Mouse (Mus musculus) lung, postnatal 4 days (tissue): ENCODE measurements around the gene Bahd1.

Source experiments
- DNase-seq, 2 experiments: peaks; one replicate each; pipeline ENCODE4 v3.0.0; 2021

The Bahd1 gene

DNA sequence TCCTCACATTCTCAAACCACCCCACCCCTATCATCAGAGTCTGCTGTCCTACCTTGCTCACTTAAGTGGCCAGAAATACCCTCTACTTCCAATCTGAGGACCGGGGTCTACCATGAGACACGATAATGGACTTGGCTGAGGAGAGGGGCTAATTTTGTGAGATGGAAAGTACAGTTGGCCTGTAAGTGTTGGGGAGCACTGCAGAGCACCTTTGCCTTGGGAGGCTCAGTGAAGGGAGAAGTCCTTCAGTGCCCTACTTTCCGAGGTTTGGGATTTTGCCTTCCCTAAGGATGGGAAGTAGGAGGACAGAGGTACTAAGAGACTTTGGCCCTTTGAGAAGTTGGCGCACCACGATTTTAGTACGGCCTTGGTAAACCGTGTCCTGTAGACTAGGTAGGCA, 871 bp upstream of the Bahd1 start:
- no peak for DNase-seq

DNA sequence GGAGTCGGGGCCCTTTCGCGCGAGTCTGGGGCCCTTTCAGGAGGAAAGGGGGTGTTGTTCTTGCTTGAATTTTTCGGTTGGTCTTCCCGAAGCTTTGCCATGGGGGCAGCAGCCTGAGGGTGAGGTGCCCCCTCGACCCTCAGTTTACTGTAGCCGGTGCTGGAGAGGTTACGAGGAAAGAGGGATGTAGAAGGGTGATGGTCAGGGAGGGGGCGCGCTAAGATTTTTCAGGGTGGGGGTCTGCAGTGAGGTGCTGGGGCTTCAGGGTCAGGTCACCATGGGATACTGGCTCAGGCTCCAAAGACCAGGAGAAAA, 606 bp downstream of the Bahd1 start:
- no peak for DNase-seq

DNA sequence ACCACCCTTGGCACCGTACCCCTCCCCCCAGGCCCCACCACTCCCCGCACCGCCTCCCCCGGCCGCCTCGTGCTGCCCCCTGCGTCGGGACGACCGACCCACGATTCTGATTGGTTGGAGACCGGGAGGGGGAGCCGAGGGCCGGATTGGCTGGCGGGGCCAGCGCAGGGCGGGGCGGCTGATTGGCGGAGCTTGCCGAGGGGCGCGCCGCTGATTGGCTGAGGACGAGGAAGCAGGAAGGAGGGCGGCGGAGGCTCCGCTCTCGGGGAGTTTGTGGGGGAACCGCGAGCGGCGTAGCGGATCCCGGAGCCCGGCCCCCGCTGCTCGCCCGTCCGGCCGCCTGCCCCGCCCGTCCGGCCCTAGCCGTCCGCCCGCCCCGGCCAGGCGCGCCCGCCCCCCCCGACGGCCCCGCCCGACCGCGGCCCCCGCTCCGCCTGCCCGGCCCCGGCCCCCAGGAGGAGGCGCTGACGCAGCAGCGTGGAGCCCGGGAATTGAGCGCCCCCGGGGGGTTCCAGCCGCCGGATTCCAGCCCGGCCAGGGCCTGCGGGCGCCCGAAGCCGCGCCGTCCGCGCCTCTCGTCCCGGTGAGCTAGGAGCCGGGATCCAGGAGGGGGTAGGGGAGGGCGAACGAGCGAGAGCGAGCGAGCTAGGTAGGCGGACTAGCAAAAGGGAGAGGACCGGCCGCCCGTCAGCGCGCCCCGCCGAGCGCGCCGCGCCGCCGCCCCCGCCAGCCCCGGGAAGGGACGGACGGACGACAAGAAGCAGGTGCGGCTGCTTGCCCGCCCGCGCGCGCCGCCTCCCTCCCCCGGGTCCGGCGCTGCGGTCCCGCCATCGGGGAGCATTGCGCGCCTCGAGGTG, 1.2 kb downstream of the Bahd1 start:
- peak; percentile 98 to 99 for DNase-seq

DNA sequence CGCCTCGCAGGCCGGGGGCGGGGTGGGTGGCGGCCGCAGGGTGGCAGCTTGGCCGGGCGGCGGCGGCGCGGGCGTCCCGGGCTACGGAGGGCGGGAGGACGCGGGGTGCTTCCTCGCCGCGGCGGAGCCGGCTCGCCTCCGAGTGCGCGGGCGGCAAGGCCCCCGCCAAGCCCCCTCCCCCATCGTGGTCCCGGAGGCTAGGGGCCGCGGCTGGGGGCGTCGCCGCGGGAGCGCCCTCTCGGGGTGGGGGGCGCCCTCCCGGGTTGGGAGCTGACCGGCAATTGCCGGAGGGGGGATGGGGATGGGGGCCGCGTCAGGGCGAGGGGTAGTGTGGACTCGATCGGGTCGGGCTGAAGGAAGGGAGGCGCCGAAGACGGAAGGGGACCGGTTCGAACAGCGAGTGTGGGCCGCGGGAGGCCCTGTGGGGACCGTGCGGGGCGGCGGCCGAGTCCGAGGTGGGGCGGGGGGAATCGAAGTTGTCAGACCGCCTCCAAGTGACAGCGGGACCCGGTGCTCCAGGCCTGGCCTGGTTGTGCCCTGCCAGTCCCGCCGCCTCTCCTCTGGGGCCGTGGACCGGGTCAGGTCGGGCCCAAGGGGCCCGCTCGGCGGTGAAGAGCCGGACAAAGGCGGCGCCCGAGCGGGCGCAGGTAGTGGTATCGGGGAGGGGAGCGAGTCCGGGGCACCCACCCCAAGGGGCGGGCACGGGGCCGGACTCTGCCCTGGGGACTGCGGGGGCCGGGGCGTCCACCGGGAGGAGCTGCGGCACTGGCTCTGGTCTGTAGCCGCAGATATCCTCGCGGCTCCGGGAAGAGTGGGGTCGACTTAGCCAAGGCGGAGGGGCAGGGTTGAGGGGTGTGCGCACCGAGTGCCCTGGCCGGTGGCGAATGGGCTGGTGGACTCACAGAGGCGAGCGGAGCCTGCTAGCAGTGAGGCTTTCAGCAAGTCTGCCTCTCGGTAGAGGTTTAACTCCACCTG, 2.2 kb downstream of the Bahd1 start:
- peak; percentile 77 to 84 for DNase-seq

DNA sequence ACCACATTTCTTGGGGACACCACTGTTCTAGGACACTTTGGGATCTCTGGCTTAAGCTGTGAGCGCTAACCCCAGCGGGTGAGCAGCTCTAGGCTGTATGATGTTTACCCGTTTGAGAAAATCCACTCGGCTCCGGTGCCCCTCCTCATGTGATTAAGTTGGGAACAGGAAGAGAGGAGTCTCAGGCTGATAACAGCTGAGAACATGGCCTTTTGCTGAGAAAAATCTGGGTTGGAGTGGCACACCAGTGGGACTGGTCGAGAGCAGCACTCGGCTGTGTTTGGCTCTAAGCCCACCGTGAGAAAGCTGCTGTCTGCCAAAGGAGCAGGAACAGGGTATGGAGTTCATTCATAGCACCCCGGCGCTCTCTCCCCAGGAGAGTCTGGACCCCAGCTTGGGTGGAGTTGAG, 3.2 kb downstream of the Bahd1 start:
- DNase-seq, result peak; percentile 38 to 54

DNA sequence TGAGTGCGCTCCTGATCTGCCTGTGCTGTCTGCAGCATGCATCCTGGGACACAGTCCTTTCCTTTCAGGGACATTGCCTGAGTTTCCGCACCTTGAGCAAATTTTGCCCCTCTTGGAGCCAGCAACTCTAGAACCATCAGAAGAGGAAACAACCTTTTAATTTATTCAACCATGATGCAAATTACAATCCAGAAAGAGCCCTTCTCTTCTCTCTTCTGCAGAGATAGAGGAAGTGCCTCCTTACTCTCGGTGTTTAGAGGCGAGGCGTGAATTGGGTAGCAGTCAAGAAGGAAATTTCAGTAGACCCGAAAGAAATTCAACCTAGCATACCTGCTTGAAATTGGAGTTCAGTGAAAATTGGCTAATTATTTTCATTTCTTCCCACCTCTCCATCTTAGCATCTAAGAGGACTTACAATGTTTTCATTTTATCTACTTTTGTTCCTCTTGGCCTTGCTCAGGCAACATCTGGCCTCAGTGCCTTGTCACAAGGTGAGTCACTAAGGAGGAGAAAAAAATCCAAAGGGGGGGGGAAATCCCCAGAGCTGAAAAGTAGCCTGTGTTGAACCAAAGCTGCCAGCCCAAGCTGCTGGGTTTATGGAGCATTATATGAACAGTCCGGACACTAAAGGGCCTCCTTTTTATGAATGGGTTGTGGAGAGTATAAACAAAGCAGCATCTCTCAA, 5.4 kb downstream of the Bahd1 start:
- no peak for DNase-seq

DNA sequence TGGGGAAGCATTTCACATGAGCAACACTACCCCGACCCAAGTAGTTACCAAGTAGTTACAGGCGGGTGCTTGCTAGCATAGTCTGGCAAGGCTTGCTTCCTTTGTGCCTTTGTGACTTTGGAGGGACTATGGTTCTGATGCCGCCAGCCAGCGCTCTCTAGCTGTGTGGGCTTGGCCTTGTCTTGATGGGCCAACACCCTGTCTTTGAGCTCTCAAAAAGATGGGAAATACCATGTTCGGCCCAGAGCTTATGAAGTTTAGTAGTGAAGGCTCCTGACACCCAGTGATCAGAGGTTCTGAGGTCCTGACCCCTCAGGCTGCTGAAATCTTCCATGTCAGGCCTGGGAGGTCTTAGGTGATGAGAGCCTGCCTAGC, 5.9 kb downstream of the Bahd1 start:
- no peak for DNase-seq

DNA sequence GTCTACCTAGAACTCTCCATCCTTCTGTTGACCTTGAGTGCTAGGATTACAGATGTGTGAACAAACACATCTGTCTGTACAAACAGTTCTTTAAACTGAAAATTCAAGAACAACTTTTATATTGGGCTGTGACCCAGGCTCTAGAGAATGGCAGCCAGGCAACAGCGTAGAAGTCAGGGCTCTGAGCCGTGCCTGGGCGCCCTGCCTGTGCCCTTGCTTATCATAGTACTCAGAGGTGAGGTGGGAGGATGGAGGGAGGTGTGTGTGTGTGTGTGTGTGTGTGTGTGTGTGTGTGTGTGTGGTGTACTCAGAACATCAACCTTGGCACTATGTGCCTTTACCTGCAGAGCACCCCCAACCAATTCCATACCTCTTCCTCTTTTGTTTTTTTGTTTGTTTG, 7.6 kb downstream of the Bahd1 start:
- DNase-seq, result no peak

DNA sequence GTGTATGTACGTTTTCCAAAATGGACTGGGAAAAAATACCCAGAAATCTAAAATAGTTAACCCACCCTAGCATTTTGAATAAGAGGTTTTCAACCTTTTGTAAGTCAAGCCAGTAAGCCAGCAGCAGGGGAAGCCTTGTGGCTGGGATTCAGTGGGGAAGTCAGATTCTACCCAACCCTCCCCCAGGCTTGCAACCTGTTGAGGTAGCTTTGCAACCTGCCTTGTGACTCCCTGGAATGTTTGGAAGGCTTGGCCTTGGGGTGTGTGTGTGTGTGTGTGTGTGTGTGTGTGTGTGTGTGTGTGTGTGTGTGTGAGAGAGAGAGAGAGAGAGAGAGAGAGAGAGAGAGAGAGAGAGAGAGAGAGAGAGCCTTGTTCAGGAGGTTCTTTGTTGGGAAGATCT, 9.0 kb downstream of the Bahd1 start:
- no peak for DNase-seq

DNA sequence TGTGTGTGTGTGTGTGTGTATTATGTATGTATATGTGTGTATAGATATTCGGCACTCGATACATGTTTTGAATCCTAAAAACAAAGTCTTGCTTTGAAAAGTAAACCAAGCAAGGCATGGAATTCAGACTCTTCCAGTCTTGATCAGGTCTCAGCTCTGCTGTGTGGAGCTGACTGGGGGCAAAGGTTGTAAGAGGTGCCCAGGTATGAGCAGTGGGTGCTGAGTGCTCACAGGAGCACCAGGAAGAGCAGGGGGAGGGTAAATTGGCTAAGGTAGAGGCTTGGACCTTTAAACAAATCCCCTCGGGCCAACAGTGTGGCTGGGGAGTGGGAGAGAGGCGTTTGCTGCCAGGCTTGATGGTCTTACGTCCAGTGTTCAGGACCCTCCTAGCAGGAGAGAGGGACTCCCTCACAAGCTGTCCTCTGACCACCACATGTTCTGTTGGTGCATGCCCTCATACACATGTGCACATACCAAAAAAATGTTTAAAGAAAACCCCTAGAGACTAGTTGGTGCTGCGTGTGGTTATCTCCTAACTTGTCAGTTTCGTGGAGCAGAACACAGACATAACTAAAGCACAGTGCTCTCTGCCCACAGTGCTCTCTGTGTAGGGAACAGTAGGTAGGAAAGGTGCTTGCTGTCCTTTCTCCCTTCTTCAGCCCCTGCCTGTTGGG, 10.6 kb downstream of the Bahd1 start:
- no peak for DNase-seq

DNA sequence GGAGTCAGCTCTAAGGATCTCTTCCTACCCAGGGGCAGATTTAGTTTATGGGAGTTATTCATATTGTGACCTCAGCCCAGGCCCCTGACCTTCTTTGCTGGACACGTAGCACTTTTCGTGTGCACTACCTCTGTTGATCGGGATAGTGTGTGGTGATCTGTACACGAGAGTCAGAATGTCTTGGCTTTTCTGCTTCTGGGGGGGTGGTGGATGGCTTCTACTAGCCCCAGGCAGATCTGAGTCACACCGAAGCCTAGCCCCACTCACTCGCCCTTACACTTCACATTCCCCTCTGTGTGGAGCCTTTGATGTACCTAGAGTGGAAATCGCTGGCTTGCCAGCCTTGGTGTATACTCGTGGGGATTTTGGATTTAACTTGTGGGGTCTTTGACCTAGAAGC, 12.5 kb downstream of the Bahd1 start:
- DNase-seq, result no peak

DNA sequence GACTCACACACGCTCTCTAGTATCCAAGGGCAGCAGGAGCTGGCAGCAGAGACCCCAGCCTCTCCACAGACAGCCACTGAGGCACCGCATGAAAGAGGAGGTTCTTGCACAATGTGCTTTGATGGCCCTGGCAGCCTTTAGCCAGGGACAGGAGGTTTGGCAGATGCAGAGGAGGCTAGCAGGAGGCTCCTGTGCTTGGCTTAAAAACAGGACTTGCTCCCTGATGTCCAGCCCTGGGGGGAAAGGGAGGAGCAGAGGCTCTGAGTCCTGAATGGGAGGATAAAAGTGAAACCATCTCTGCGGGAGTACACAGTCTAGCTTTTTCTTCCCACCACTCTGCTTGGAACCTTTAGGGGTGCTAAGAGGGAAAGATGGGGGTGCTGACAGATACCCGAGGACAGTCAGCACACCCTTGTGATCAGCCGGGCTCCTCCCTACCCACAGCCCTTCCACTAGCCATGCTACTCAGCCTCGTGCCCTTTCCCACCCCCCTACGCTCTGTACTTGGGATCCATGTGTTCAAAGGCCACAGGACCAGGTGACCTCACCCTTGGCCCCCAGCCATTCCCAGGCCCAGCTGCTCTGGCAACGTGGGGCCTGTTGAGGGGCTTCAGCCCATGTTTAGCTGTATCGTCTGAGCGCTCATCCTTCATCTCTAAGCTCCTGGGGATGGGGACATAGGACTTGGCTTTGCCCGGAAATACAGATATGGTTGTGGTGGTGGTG, 13.5 kb downstream of the Bahd1 start:
- DNase-seq, result no peak

DNA sequence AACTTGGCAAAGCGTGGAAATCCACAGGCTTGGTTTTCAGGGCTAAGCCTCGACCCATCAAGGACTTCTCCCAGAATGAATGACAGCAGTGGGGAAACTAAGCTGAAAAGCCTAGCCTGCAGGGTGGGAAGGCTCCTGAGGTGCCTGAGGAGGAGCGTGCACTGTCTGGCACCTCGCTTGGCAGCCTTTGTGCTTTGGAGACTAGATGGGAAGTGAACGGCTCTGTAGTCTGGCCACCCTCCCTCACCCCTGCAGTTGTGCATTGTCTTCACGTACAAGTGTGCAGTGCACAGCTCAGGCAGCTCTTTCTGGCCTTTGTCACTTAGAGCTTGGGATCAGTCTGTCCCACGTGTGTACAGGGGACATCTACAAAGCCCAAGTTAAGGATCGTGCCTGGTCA, 14.5 kb downstream of the Bahd1 start:
- no peak for DNase-seq

DNA sequence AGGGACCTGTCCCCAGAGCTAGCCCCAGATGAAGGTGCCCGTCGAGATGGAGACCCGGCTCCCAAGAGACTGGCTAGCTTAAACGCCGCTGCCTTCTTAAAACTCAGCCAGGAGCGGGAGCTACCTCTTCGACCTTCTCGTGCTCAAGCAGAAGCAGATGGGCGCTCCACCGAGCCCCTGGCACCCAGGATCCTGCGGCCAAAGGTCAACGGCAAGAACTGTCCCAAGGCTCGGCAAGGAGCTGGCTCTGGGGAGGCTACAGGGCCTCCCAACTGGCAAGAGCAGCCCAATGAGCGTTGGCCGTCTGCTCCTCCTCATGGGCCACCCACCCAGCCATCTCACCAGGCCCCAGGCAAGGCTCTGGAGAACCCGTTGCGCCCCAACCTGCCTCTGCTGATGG, 16.3 kb downstream of the Bahd1 start:
- DNase-seq, result no peak

DNA sequence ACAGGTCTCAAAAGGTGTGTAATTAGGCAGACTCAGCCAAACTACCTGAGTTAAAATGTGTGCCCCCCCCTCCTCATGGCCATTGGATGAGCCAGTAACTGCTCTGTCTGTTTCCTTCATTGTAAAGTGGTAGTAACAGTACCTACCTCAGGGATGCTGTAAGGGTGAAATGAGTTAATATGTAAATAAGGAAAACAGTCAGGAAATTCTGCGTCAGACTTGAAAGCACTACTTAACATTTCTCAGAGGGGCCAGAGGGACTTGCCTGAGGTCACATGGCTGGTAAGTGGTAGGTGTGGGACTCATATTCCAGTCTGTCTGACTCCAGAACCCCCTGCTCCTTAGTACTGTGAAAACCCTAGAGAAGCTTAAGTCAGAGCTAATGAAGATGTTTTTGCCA, 18.4 kb downstream of the Bahd1 start:
- DNase-seq, result no peak

DNA sequence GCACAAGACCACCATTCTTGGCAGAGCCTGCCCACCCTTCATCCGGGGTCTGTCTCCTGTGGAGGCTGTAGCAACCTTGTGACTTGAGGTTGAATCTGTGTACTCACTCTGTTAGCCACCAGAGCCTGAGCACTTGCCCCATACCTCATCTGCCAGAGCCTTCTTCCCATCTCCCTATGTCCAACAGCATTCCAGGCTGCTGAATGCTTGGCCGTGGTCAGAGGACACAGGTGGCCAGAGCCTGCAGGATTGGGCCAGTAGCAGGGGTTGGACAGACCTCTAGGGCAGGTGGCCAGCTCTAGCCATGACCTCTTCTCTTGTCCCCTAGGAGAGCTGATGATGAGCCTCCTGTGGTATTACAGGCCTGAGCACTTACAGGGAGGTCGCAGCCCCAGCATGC, 20.3 kb downstream of the Bahd1 start:
- no peak for DNase-seq

DNA sequence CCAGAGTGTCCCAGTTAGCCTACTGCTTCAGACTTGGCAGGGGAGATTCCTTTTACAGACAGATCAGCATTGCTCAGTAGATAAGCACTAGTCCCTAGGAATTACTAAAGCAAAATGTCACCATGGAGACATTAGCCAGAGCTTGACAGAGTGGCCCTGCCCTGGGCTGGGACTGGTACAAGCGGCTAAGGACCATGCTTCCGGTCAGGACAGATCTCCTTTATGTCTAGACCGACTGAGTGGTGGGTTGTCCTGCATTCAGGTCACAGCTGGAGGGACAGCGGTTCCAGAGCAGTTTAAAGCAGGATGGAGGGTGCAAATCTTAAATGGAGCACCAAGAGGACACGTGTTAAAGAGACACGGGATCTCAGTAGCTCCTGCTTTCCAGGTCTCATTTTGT, 25.8 kb downstream of the Bahd1 start:
- no peak for DNase-seq

DNA sequence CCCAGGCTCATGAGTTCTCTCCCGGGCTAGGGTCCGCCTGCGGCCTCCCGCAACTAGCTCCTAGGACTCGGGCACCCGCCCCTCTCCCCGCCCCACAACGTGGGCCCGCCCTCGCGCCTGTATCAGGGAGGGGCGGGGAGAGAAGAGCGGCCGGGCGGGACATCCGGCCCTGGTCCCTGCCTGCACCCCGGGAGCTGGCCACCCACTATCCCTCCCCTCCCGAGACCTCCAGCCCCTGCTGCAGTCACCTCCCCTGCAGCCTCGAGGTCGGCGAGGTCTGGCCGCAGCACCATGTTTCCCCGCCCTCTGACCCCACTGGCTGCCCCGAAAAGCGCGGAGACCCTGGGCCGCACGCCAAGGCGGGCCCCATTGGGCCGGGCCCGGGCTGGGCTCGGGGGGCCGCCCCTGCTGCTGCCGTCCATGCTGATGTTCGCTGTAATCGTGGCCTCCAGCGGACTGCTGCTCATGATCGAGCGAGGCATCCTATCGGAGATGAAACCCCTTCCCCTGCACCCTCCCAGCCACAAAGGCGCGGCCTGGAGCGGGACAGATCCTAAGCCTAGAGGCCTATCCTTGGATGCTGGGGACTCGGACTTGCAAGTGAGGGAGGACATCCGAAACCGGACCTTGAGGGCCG, 26.3 kb downstream of the Bahd1 start, which contains the start of gene Chst14:
Gene Chst14, plus strand, starts transcription at position 136 of the 637 bp plus-strand sequence.
- DNase-seq, result peak; percentile 84 to 91

DNA sequence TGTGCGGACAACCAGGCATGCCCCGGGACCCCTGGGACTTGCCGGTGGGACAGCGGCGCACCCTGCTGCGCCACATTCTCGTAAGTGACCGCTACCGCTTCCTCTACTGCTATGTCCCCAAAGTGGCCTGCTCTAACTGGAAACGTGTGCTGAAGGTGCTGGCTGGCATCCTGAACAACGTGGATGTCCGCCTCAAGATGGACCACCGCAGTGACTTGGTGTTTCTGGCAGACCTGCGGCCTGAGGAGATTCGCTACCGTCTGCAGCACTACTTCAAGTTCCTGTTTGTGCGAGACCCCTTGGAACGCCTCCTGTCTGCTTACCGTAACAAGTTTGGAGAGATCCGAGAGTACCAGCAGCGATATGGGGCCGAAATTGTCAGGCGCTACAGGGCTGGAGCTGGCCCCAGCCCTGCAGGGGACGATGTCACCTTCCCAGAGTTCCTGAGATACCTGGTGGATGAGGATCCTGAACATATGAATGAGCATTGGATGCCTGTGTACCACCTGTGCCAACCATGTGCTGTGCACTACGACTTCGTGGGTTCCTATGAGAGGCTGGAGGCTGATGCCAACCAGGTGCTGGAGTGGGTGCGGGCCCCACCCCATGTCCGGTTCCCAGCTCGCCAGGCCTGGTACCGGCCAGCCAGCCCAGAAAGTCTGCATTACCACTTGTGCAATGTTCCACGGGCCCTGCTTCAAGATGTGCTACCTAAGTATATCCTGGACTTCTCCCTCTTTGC, 27.0 kb downstream of the Bahd1 start:
- no peak for DNase-seq

DNA sequence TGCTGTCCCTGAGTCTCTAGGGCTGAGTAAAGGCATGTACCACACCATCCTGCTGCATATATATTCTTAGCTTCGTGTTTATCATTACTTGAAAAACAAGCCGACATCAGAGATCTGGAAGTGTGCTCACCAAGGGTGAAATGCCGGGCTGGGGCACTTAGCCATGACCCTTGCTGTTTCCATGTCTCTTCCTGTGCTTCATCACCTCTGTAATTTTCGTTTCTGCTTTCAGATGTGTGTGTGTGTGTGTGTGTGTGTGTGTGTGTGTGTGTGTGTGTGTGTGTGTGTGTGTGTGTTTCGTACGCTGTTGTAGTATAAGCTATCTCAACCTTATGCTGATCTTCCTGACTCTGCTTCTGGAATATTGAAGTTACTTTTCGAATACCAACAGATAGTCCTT, 41.2 kb downstream of the Bahd1 start:
- no peak for DNase-seq

DNA sequence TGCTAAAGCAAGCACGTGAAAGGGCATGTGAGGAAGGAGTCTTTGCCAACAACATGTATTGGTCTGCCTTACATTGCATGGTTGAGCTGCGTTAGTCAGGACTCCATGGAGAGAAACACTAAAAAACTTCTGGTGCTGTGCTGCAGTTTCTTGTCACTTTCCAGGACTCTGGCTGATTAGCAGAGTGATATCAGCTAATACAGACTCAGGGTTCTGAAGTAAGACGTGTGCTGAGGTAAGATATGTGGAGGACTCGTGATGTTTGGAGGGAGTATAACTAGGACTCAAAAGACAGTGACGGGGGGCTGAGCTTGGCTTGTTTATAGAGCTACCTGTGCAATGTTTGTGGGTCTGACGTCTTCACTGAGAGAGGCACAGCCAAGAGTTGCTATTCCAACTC, 43.1 kb downstream of the Bahd1 start:
- no peak for DNase-seq
